Mouse (Mus musculus): ENCODE data around the gene Mycbp2.

DNA sequence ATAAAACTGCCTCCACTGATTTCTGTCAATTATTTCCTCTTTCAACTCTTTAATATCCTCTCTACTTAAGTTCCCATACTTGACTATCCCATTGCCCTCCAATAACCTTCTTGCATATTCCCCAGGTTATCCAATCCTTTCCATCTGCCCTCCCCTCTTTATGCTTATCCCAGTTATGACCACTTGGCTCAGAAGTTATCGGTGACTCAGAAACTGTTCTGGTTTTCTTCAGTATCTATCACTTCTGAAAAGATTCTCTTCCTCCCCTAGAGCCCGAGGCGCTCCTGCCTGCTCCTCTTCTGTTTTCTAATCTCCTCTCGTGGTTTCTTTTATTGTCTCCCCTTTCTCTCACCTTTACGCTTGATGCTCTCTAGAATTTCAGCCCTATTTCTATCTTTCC, 2.8 kb downstream of the Mycbp2 start:
- TF ChIP-seq ZC3H11A (IDR thresholded peaks at IDR 0.05; ENCODE audit: borderline replicate concordance, low read depth, low read length) (no peak), ZNF384 (IDR thresholded peaks at IDR 0.05; ENCODE audit: low read depth, low read length) (no peak), HCFC1 (IDR thresholded peaks at IDR 0.05; ENCODE audit: borderline replicate concordance, insufficient read depth, low read length) (no peak)
